Mouse (Mus musculus): ENCODE data around the gene R3hcc1l.

DNA sequence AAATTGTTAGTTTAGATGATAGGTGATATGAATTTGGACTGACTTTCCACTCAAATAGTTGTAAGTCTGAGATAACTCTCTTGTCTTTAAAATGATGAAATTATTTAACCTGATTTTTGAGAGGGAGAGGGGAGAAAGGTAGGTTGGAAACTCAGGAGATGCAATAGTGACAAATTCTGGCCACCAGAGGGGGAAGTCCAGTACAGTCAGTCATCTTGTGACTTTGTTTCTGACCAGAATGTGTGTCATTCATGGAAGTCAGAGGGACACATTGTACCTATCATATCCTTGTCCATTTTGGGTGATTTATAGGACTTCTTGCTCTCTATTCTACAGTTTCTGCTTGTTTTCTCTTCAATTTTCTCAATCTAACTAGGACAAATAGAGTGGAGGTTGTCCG, 19.0 kb downstream of the R3hcc1l start:
- no peak for TF ChIP-seq EP300 (IDR thresholded peaks at IDR 0.05)
- peak; percentile 57 for TF ChIP-seq CTCF (IDR thresholded peaks at IDR 0.05)
